Mouse (Mus musculus): ENCODE measurements around the gene Fam221a. TPM values are rescaled to one million over a fixed set of nuclear protein-coding genes. Genes with fewer than 3 reads are reported as not detected.

Gene Fam221a
- 1 to 10 TPM; 1.1 to 2.3 TPM for total RNA-seq (2021)

DNA sequence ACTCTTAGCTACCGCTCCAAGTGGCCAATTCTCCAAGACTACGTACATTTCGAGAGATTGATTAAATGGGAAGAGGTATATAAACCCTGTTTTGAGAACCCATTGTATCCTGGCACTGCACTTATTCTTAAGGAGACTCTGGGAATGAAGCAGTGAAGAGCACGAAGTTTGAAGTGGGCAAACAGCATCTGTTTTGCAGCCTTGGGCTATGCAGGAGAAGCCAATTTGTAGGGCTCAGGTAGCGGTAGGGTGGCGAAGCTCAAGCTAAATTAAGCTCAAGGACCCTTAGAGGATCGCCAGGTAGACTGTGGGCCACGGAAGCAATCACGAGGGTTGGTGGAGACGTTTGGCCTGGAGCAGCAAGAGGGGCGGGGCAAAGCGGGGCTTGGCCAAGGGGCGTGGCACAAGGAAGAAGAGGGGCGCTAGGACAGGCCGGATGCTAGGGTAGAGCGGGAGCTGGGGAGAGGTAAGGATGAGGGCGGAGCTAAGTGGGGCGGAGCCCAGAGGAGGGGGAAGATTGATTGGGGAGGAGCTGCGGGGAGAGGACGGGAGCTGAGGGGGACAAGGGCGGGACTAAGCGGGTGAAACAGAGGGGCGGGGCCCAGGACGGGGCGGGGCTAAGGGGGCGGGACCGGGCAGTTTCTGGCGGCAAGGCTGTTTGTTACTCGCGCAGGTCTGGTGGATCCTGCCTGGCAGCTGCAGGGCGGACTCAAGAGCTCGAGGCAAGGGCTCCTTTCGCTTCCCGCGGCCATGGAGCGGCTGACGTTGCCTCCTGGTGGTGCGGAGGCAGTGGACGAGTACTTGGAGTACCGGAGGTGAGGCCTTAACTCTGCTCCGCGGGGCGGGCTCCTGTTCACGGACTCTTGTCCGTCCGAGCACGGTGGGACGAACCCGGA is at the start of gene Fam221a:
Fam221a (plus strand) TSS at position 581 of the 896 bp plus-strand sequence.
- intact Hi-C loops (cut with DNase I): no loop called here
- peak; percentile 40 to 89 for DNase-seq (ENCODE audit: extremely low spot score in 1 of 2, low spot score in 2 of 2)

GRCm38 (mm10) chr6:49318966-49319594 is 48.5 kb upstream of the Fam221a start, which contains the start of gene Ccdc126:
Gene Ccdc126, plus strand, starts transcription at chr6:49319274.
- peak; percentile 97 to 99 for DNase-seq (ENCODE audit: extremely low spot score in 1 of 2, low spot score in 2 of 2)
- intact Hi-C loops (cut with DNase I): loop anchor here (2.0 kb wide), 1 partner anchor 50 kb away; no protein-coding TSS in a partner anchor

GRCm38 (mm10) chr6:49319595-49320315 is 47.8 kb upstream of the Fam221a start:
- intact Hi-C loops (cut with DNase I): loop anchor here (2.0 to 5.0 kb wide), 2 partner anchors 51 to 78 kb away; partner anchors contain the start of gene Stk31
- peak in 1 of 2 experiments; percentile 44 for DNase-seq (ENCODE audit: extremely low spot score in 1 of 2, low spot score in 2 of 2)

GRCm38 (mm10) chr6:49321341-49321740 is 46.2 kb upstream of the Fam221a start:
- intact Hi-C loops (cut with DNase I): loop anchor here (5.0 kb wide), 1 partner anchor 76 kb away; the partner anchor contains the start of gene Stk31
- no peak for DNase-seq (ENCODE audit: extremely low spot score in 1 of 2, low spot score in 2 of 2)

GRCm38 (mm10) chr6:49322056-49322455 is 45.5 kb upstream of the Fam221a start:
- no peak for DNase-seq (ENCODE audit: extremely low spot score in 1 of 2, low spot score in 2 of 2)
- intact Hi-C loops (cut with DNase I): loop anchor here (5.0 kb wide), 1 partner anchor 75 kb away; the partner anchor contains the start of gene Stk31

- intact Hi-C loops (cut with DNase I): loop anchor here (5.0 kb wide), 1 partner anchor 74 kb away; the partner anchor contains the start of gene Stk31
These were observed 44.6 kb upstream of the Fam221a start for GRCm38 (mm10) chr6:49322986-49323385.

GRCm38 (mm10) chr6:49324528-49324927 is 43.0 kb upstream of the Fam221a start:
- intact Hi-C loops (cut with DNase I): loop anchor here (5.0 kb wide), 1 partner anchor 73 kb away; the partner anchor contains the start of gene Stk31
- no peak for DNase-seq (ENCODE audit: extremely low spot score in 1 of 2, low spot score in 2 of 2)

More at GRCm38 (mm10) chr6:49322986-49323385, 44.6 kb upstream of the Fam221a start:
- no peak for DNase-seq (ENCODE audit: extremely low spot score in 1 of 2, low spot score in 2 of 2)

- no peak for DNase-seq (ENCODE audit: extremely low spot score in 1 of 2, low spot score in 2 of 2)
- intact Hi-C loops (cut with DNase I): no loop called here
These were observed 42.2 kb upstream of the Fam221a start for GRCm38 (mm10) chr6:49325294-49325693.

- intact Hi-C loops (cut with DNase I): no loop called here
- no peak for DNase-seq (ENCODE audit: extremely low spot score in 1 of 2, low spot score in 2 of 2)
These were observed 40.7 kb upstream of the Fam221a start for GRCm38 (mm10) chr6:49326846-49327245.

GRCm38 (mm10) chr6:49331369-49332059 is 36.0 kb upstream of the Fam221a start:
- intact Hi-C loops (cut with DNase I): no loop called here
- DNase-seq (ENCODE audit: extremely low spot score in 1 of 2, low spot score in 2 of 2): no peak

DNA sequence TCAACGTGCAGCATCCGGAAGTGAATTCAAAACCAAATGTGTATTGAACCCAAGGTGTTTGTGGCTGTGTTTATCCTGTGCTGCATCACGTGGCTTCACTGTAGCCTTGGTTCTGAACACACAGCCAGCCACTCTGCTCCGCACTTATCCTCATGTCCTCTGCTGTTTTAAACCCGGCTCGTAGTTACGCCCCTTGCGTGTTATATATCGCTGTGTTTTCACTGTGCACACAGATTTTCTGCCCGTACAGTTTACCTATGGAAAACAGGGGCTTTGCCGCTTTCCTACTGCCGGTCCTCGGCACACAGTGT is 35.5 kb upstream of the Fam221a start:
- DNase-seq (ENCODE audit: extremely low spot score in 1 of 2, low spot score in 2 of 2): no peak
- intact Hi-C loops (cut with DNase I): no loop called here

GRCm38 (mm10) chr6:49338566-49338965 is 29.0 kb upstream of the Fam221a start:
- no peak for DNase-seq (ENCODE audit: extremely low spot score in 1 of 2, low spot score in 2 of 2)
- intact Hi-C loops (cut with DNase I): no loop called here

- intact Hi-C loops (cut with DNase I): no loop called here
- DNase-seq (ENCODE audit: extremely low spot score in 1 of 2, low spot score in 2 of 2): no peak
These were observed 28.4 kb upstream of the Fam221a start for GRCm38 (mm10) chr6:49339145-49339544.

DNA sequence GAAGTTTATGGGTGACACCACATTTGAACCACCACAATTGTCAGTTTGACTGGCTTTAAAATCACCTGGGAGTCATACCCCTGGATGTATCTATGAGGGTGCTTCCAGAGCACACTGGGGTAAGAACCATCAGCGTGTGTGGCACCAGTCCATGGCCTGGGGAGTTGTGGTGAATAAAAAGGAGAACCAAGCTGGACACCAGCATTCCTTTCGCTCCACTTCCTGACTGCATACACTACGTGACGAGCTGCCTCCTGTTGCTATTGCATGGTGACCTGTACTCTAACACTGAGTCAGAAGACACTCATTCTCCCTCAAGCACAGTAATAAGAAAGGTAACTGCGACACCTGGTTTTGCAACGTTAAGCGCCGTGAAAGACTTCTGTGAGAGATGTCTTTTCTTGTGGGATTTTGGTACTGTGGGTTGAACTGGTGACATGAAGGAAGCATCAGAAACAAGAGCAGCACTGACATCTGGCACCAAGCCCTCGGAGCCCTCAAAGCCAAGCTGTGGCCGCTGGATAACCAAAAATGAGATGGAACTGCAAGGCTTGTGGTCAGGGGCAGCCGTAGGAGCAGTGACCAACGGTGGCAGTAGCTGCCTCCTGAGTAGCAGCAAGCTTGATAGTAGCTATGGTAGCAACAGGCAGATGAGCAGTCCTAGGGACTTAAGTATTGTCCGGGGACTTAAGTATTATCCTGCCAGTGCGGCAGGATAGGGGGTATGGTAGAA is 23.6 kb upstream of the Fam221a start:
- DNase-seq (ENCODE audit: extremely low spot score in 1 of 2, low spot score in 2 of 2): no peak
- intact Hi-C loops (cut with DNase I): no loop called here

- DNase-seq (ENCODE audit: extremely low spot score in 1 of 2, low spot score in 2 of 2): peak in 1 of 2 experiments; percentile 23
- intact Hi-C loops (cut with DNase I): no loop called here
These were observed 17.7 kb upstream of the Fam221a start for GRCm38 (mm10) chr6:49349826-49350225.

DNA sequence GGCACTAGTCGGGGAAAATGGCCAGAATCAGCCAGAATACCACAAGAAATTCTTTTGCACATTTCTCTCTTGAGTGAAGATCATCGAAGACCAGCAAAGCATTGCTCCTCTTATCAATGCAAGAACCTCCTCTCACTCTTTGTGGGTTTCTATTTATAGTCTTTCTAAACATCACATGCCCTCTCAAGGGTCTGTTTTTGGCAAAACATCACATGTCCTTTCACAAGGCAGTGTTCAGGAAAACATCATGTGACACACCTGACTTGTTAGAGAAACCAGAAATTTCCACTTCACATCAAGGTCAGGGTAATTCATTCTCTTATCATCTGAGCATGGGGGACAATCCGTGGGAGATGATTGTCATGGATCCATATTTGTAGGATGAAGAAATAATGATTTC is 12.9 kb upstream of the Fam221a start:
- intact Hi-C loops (cut with DNase I): no loop called here
- DNase-seq (ENCODE audit: extremely low spot score in 1 of 2, low spot score in 2 of 2): no peak

DNA sequence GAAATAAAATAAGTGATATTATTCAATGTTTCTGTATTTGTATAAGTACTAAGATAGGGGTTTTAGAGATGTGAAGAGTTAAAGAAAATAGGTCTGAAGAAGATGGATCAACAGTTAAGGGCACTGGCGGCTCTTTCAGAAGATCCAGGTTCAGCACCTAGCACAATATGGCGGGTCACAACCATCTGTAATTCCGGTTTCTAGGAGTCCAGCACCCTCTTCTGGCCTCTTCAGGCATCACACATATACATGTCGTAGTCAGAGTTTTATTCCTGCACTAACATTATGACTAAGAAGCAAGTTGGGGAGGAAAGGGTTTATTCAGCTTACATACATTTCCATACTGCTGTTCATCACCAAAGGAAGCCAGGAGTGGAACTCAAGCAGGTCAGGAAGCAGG is 12.4 kb upstream of the Fam221a start:
- no peak for DNase-seq (ENCODE audit: extremely low spot score in 1 of 2, low spot score in 2 of 2)
- intact Hi-C loops (cut with DNase I): no loop called here

DNA sequence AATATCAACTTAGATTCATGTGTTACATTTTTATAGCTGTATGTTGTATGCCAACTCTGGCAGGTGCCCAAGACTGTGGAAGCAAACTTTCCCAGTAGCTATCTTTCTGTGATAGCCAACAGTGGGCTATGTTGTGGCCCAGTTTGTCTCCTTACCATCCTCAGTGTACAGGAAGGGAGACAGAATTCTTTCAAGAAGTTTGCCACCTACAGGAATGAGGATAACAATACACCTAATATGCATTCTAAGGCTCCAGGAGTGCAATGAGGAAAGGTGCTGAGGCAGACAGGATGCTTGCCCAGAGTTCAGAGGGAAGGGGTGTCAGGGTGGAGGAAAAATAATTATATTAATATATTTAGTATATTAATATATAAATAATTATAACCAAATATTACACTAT is 7.1 kb upstream of the Fam221a start:
- intact Hi-C loops (cut with DNase I): no loop called here
- DNase-seq (ENCODE audit: extremely low spot score in 1 of 2, low spot score in 2 of 2): peak in 1 of 2 experiments; percentile 16
